Mouse (Mus musculus) heart, embryonic 16.5 days (tissue): ENCODE results near the gene Txnip. TPM values are rescaled to one million over a fixed set of nuclear protein-coding genes. Genes with fewer than 3 reads are reported as not detected.
"Not testable (repeated sequence)": the region's sequence is repeated elsewhere in the genome, so short reads cannot be mapped to it uniquely, and the experiment has no call there.

Source experiments
- ATAC-seq: fragments of 200-750 bp; cut with Nextera tagmentation; replicated peaks from 2 replicates; pipeline ENCODE4 v1.8.0; 2017; ENCODE audit warnings: moderate number of reproducible peaks; ENCODE audit not compliant: insufficient read depth, low FRiP score; ENCODE audit errors: extremely low read depth
- H3K27ac ChIP-seq: fragments of 300-500 bp; sonication (generic); 2 replicates; pipeline ENCODE4 v1.5.1; 2014; ENCODE audit warnings: mild to moderate bottlenecking, low read length, control low read depth, moderate library complexity
- H3K27me3 ChIP-seq: fragments of 300-500 bp; sonication (generic); 2 replicates; pipeline ENCODE4 v1.6.1; 2014; ENCODE audit warnings: low read length, mixed read lengths; ENCODE audit not compliant: control insufficient read depth, insufficient read depth
- H3K36me3 ChIP-seq: fragments of 300-500 bp; sonication (generic); 2 replicates; pipeline ENCODE4 v1.6.1; 2014; ENCODE audit not compliant: control insufficient read depth, insufficient read depth
- H3K4me1 ChIP-seq: fragments of 300-500 bp; sonication (generic); 2 replicates; pipeline ENCODE4 v1.6.1; 2014; ENCODE audit warnings: low read length, mixed read lengths; ENCODE audit not compliant: control insufficient read depth, insufficient read depth
- H3K4me2 ChIP-seq: fragments of 300-500 bp; sonication (generic); 2 replicates; pipeline ENCODE4 v1.6.1; 2014; ENCODE audit warnings: low read depth, mild to moderate bottlenecking, control low read depth, low read length
- H3K4me3 ChIP-seq: fragments of 300-500 bp; sonication (generic); 2 replicates; pipeline ENCODE4 v1.5.1; 2014; ENCODE audit warnings: mild to moderate bottlenecking, control low read depth, low read length
- H3K9ac ChIP-seq: fragments of 300-500 bp; sonication (generic); 2 replicates; pipeline ENCODE4 v1.6.1; 2014; ENCODE audit warnings: low read length, control low read depth
- H3K9me3 ChIP-seq: fragments of 300-500 bp; sonication (generic); replicated peaks from 2 replicates; pipeline ENCODE4 v1.6.1; 2016; ENCODE audit warnings: low read length; ENCODE audit not compliant: control insufficient read depth
- WGBS: fragments of 180-500 bp; shearing (Covaris S2); extraction: QIAGEN DNeasy Blood & Tissue Kit; methylation state at CpG from one replicate; pipeline ENCODE4 v1.1.7; 2014; 5-methylcytosine and 5-hydroxymethylcytosine counted together
- polyA plus RNA-seq: library from polyadenylated mRNA; unstranded; fragments of >200 nt; fragmentation: Nextera tagmentation; extraction: Ambion mirVana; gene quantifications from 2 replicates; pipeline ENCODE4 v1.2.1, GENCODE M21; 2015

Txnip gene
- polyA plus RNA-seq = 209 and 226 TPM in 2 replicates

DNA sequence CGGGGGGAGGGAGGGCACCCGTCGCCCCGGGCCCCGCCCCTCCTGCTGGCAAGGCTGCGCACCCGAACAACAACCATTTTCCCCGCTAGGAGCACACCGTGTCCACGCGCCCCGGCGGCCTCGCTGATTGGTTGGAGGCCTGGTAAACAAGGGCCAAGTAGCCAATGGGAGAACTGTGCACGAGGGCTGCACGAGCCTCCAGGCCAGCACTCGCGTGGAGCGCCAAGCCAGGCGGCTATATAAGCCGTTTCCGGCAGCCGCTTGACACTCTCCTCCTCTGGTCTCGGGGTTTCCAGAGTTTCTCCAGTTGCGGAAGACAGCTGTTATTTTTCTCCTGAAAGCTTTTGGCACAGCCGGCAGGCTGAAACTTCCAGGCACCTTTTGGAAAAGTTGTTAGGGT is at the start of gene Txnip:
Txnip (plus strand) TSS at position 264 of the 400 bp plus-strand sequence.
- 0% methylated on average over 26 of the region's 26 CpGs for WGBS
- Histone ChIP-seq H3K4me2 (peak within 1 kb of the TSS; percentile 81), H3K4me1 (peaks cover 18% of the 10 kb centered on the region)

DNA sequence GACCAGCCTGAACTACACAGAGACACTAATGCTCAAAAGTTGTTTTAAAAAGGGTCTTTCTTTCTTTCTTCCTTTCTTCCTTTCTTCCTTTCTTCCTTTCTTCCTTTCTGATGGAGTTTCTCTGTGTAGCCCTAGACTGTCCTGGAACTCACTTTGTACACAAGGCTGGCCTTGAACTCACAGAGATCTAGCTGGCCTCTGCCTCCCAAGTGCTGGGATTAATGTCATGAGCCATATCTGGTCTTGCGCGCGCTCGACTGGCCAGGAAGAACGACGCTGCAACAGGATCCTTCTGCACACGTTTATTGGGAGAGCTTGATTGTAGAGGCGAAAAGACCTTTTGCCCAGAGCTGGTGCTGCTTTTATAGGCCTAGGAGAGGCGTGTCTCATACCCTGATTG is 49.8 kb upstream of the Txnip start:
- H3K36me3 ChIP-seq, H3K4me3 ChIP-seq, ATAC-seq, H3K9ac ChIP-seq, H3K9me3 ChIP-seq, H3K4me1 ChIP-seq, H3K27me3 ChIP-seq, H3K4me2 ChIP-seq, H3K27ac ChIP-seq: not testable (repeated sequence)
- WGBS = 90% methylated on average over 7 of the region's 9 CpGs

More for the DNA sequence above, at the start of gene Txnip:
- peak; percentile 96 for ATAC-seq
- H3K27ac ChIP-seq = peak within 1 kb of the TSS; percentile 97
- H3K4me3 ChIP-seq = peak within 1 kb of the TSS; percentile 86
- peak within 1 kb of the TSS; percentile 96 for H3K9ac ChIP-seq
- H3K36me3 ChIP-seq = peaks cover 21% of the 10 kb centered on the region
- no peaks in the 10 kb centered on the region for H3K9me3 ChIP-seq
- H3K27me3 ChIP-seq = no peaks in the 10 kb centered on the region

DNA sequence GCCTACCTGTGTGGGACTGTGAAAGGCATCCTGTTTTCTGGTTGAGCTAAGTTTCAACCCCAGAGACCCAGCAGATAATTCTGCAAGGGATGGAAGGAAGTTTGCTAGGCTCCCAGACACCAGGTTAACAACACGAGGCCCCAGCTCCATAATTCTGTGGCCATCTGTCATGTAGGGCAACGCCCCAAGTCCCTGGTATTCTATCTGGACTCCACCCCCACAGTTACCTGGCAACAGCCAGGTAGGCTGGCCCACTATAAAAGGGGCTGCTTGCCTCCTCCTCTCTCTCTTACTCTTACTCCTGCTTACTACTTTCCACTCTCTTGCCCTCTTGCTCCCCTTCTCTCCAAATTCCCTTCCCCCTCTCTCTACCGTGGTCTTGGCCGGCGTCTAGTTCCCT is 37.6 kb upstream of the Txnip start:
- no peaks in the 10 kb centered on the region for H3K27me3 ChIP-seq
- H3K9ac ChIP-seq = no peak overlapping the region
- no peak overlapping the region for H3K4me2 ChIP-seq
- no peak for ATAC-seq
- H3K36me3 ChIP-seq = no peaks in the 10 kb centered on the region
- no peak overlapping the region for H3K27ac ChIP-seq
- H3K4me3 ChIP-seq = no peak overlapping the region
- WGBS = 49% methylated on average over 5 of the region's 5 CpGs
- no peaks in the 10 kb centered on the region for H3K9me3 ChIP-seq
- peaks cover 12% of the 10 kb centered on the region for H3K4me1 ChIP-seq

DNA sequence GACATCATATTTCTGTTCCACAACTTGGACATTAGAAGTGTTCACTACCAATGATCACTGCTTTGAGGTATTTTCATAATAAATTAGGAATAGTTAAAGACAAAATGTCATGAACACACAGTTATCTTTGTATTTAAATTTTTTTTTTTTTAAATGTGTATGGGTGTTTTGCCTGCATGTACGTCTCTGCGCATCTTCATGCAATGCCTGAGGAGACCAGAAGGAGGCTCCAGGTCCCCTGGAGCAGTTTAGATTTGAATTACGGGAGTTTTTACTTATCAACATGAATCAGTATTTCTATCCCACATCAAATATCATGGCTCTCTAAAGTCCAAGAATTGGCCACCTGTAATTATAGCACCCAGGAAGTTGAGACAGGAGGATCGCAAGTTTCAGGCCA is 35.6 kb upstream of the Txnip start:
- no peak overlapping the region for H3K9ac ChIP-seq
- no peak overlapping the region for H3K4me3 ChIP-seq
- H3K4me2 ChIP-seq = no peak overlapping the region
- H3K9me3 ChIP-seq = no peaks in the 10 kb centered on the region
- WGBS = 60% methylated on average over 4 of the region's 4 CpGs
- peaks cover 10% of the 10 kb centered on the region for H3K27me3 ChIP-seq
- peaks cover 26% of the 10 kb centered on the region for H3K4me1 ChIP-seq
- no peak overlapping the region for H3K27ac ChIP-seq
- ATAC-seq = no peak
- H3K36me3 ChIP-seq = no peaks in the 10 kb centered on the region

DNA sequence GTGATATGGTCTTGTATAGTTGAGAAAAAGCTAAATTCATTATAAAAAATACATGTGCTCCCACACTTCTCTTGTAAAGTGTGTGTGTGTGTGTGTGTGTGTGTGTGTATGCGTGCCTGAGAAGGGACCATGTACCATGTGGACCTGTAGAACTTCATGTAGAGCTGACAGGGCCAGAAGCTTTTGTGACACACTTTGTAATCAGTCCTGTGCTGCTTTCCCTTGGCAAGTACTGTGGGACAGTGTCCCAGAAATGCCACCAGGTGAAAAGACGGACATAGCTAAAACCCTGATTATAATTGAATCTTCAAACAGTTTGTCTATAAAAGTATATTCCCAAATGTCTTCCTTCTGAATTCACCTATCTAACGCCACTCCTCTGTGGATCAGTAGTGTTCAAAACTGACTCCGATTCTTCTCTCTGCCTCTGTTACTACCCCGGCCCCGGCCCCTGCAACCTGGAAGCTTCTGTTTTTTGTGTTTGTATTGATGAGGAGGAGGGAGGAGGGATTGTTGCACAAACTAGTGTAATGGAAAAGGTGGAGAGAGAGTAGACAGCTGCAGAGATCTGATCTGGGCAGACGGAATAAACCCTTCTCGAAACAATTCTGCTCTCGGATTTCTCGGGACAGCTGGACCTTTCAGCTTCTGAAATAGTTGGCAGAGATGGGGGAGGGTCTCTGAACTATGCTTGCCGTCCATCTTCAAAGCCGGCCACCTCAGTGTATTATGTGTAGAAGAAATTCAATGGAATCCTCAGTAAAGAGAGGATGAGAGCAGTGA is 33.5 kb upstream of the Txnip start:
- H3K4me2 ChIP-seq = peak overlapping the region; percentile 55

DNA sequence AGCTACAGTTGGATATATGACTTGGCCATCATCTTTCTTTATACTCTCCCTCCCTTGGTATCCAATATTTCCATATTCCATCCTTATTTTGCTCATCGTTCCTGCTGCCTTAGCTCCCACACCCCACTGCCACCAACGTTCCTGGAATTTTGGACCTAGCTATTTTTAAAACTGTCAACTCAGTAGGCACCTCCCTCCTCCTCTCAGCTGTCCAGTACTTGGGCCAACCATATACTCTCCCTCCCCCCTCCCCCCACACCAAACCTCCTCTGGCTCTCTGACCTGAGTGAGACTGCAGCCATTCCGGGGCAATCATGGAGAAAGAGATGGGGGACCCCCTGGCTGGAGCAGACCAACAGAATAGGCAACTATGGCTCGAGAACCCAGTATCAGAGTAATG is 32.8 kb upstream of the Txnip start, which contains the start of gene Hfe2:
Hfe2 (plus strand) TSS at position 259 of the 400 bp plus-strand sequence.
- H3K9me3 ChIP-seq = no peaks in the 10 kb centered on the region
- peaks cover 35% of the 10 kb centered on the region for H3K4me1 ChIP-seq
- ATAC-seq = peak; percentile 75
- H3K4me2 ChIP-seq = peak within 1 kb of the TSS; percentile 55
- no peaks in the 10 kb centered on the region; the same call in 1 of the 2 replicates for H3K36me3 ChIP-seq
- H3K4me3 ChIP-seq = peak within 1 kb of the TSS; percentile 30
- peak within 1 kb of the TSS; percentile 74 for H3K27ac ChIP-seq
- peak within 1 kb of the TSS; percentile 38 for H3K9ac ChIP-seq
- peaks cover 19% of the 10 kb centered on the region for H3K27me3 ChIP-seq
- WGBS = 34% methylated on average over 4 of the region's 4 CpGs

More for the DNA sequence above, 33.5 kb upstream of the Txnip start:
- Histone ChIP-seq H3K4me3 (no peak overlapping the region), H3K36me3 (no peaks in the 10 kb centered on the region; the same call in 1 of the 2 replicates), H3K27me3 (peaks cover 19% of the 10 kb centered on the region), H3K27ac (peak overlapping the region; percentile 74), H3K9me3 (no peaks in the 10 kb centered on the region), H3K4me1 (peaks cover 35% of the 10 kb centered on the region), H3K9ac (0 out of 2 replicates have a peak overlapping the region, but pooled peaks have one; percentile 25)
- no peak for ATAC-seq
- 55% methylated on average over 12 of the region's 12 CpGs for WGBS

DNA sequence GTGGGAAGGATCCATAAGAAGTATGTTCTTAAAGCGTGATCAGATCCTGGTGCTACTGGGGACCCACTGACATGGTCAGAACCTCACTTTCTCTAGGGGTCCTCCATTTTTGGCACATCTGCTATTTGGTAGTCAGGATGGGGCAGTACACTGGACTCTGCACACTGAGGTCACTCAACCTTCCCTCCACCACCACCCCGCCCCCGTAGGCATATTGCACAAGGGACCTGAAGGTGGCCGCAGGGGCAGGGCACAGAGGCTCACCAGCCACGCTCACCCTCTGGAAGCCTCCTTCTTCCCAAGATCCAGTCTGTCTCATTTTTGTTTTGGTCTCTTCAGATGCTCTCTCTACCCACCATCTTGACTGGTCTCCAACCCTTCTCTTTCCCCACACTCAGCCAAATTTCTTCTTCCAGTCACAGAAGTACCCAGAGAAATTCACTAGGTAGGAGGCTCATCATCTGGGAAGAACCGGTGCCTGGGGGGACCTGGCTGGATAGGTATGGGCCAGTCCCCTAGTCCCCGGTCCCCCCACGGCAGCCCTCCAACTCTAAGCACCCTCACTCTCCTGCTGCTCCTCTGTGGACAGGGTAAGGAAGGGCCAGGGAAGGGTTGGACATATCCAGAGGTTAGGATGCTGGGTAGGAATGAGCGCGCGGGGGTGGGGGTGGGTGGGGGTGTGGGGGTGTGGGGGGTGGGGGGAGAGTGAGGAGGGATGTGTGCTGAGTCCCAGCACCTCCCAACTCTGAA is 31.6 kb upstream of the Txnip start:
- peak overlapping the region; percentile 29; the same call in 1 of the 2 replicates for H3K9ac ChIP-seq
- no peaks in the 10 kb centered on the region for H3K9me3 ChIP-seq
- H3K4me1 ChIP-seq = peaks cover 35% of the 10 kb centered on the region
- no peaks in the 10 kb centered on the region; the same call in 1 of the 2 replicates for H3K36me3 ChIP-seq
- H3K4me2 ChIP-seq = peak overlapping the region; percentile 83; the same call in 1 of the 2 replicates
- no peak for ATAC-seq
- H3K27ac ChIP-seq = no peak overlapping the region
- H3K27me3 ChIP-seq = peaks cover 19% of the 10 kb centered on the region
- H3K4me3 ChIP-seq = no peak overlapping the region; the same call in 1 of the 2 replicates
- 70% methylated on average over 11 of the region's 11 CpGs for WGBS

DNA sequence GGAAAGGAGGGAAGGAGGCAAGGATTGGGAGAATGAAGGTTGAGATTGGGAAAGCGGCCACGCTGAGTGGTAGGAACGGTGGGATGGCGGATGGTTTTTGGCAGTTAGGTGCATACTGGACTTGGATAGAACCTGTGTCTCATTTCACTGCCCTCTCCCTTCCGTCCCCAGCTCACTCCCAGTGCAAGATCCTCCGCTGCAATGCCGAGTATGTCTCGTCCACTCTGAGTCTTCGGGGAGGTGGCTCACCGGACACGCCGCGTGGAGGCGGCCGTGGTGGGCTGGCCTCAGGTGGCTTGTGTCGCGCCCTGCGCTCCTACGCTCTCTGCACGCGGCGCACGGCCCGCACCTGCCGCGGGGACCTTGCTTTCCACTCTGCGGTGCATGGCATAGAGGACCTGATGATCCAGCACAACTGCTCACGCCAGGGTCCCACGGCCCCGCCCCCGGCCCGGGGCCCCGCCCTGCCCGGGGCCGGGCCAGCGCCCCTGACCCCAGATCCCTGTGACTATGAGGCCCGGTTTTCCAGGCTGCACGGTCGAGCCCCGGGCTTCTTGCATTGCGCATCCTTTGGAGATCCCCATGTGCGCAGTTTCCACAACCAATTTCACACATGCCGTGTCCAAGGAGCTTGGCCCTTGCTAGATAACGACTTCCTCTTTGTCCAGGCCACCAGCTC is 30.8 kb upstream of the Txnip start:
- peak overlapping the region; percentile 83 for H3K4me2 ChIP-seq
- 3% methylated on average over 44 of the region's 44 CpGs for WGBS

More for the DNA sequence above, 30.8 kb upstream of the Txnip start:
- peaks cover 35% of the 10 kb centered on the region for H3K4me1 ChIP-seq
- H3K27me3 ChIP-seq = peaks cover 19% of the 10 kb centered on the region
- no peaks in the 10 kb centered on the region; the same call in 1 of the 2 replicates for H3K36me3 ChIP-seq
- no peak overlapping the region for H3K27ac ChIP-seq
- H3K4me3 ChIP-seq = peak overlapping the region; percentile 55
- peak overlapping the region; percentile 73 for H3K9ac ChIP-seq
- ATAC-seq = peak; percentile 26; the same call in 1 of the 2 replicates
- no peaks in the 10 kb centered on the region for H3K9me3 ChIP-seq
